Mouse (Mus musculus): ENCODE measurements around the gene Apol6.
"Not testable (repeated sequence)": the region's sequence is repeated elsewhere in the genome, so short reads cannot be mapped to it uniquely, and the experiment has no call there.

Gene Apol6

GRCm38 (mm10) chr15:77031271-77031670 lies 13.3 kb upstream of the Apol6 start:
- peak; percentile 13 for DNase-seq (ENCODE audit: low read depth, low spot score)

DNA sequence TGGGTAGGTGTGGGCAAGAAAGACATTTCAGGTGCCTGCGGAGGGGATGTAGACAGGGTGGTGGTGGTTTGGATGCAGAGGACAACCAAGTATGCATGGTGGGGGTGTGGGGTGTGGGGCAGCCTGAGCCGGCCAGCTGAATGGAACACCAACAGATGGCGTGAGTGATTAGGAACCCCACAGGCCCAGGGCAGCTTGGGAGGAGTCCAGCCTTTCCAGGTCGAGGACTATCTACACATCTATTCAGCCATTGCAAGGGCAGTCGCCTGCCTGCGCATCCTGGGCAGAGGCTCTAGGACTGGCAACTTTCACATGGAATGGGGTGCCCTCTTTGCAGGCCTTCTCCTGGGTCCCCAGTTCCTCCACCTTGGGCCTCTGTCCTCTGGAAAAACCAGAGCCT lies 10.0 kb upstream of the Apol6 start:
- peak; percentile 88 for DNase-seq (ENCODE audit: low read depth, low spot score)

- no peak for DNase-seq (ENCODE audit: low read depth, low spot score)
These were observed 8.9 kb upstream of the Apol6 start for GRCm38 (mm10) chr15:77035643-77036042.

DNA sequence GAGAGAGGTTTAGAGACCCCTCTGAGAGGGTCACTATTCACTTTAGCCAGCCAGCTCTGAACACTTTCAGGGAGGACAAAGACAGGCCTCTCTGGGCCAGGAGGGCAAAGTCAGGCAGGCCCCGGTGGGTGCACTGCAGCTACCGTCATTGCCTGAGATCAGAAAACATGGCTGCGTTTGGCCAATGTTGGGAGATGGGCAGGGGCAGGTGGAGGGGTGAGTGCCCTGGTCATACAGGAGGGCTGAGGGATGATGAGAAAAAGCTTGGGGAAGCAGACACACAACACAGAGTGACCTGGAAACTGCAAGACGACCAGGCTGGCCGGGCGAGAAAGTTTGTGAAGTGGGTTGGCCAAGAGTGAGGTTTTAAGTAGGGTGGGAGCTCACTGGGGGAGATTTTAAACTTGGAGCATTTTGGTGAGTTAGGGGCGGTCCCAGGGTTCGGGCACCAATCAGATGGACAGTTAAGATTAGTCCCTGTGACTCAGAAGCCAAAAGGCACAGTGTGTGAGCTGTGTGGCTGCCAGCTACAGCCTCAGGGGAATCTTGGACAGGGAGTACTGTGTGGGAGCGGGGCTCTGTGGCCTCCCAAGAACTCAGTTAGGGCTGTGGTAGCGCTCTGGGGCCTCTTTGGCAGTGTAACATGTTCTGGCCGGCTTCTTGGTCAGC lies 8.1 kb upstream of the Apol6 start:
- peak; percentile 68 for DNase-seq (ENCODE audit: low read depth, low spot score)

- DNase-seq (ENCODE audit: low read depth, low spot score): peak; percentile 52
These were observed 7.6 kb upstream of the Apol6 start for GRCm38 (mm10) chr15:77036989-77037277.

DNA sequence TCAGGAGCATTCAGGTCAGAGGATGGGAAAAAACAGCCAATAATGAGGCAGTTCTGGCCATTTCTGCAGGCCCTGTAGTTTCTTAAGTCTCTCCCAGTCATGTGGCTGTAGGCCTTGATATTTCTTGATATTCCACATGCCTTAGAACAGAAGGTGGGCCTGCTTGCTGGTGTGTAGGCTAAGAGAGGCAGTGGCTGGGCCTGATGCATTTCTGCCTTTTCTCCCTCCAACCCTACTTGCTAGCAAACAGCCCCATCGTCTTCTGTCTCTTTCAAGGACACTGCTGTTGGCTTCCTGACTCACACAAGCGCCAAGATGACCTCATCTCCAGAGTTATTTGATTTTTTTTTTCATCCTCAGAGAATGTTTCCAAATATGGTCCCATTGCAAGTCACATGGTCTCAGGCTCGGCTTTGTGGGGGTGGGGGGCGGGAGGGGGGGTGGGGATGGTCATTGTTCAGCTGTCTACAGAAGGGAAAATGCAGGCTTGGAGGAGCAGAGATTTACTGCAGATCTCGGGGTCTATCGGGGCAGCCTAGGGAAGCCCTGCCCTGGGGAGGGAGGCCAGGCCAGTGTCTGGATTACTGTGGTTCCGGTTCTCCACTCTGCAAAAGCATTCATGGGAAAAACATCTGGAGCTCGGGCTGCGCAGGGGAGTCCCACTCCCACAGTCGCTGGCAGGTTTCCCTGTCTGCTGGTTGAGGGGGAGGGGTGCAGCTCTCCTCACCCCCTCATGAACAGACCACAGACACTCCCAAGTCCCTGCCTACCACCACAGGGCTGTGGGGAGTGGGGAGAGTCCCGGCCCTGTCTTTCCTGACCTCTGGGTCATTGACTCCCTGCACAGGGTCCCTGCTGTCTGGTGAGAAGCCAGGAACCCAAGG lies 7.0 kb upstream of the Apol6 start:
- peak; percentile 89 for DNase-seq (ENCODE audit: low read depth, low spot score)

GRCm38 (mm10) chr15:77039211-77039700 lies 5.3 kb upstream of the Apol6 start:
- DNase-seq (ENCODE audit: low read depth, low spot score): no peak

GRCm38 (mm10) chr15:77040784-77041183 lies 3.7 kb upstream of the Apol6 start:
- no peak for DNase-seq (ENCODE audit: low read depth, low spot score)

DNA sequence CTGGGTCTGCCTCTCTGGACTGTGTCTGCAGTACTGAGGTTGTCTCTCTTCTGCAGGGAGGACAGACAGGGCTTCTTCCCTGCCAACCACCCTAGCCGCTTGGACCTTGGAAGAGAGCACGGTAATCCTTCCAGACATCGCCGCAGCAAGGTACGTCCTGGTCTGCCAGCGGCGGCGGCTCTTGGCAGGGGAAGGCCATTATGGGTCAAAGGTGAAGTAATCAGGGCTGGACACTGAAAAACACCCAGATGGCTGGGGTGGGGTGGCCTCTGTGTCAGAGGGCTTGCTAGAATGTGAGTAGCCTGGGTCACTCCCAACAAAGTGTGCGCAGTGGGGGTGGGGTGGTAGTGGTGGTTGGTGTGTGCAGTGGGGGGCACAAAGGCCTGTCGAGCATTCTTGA lies 1.1 kb downstream of the Apol6 start:
- no peak for DNase-seq (ENCODE audit: low read depth, low spot score)

DNA sequence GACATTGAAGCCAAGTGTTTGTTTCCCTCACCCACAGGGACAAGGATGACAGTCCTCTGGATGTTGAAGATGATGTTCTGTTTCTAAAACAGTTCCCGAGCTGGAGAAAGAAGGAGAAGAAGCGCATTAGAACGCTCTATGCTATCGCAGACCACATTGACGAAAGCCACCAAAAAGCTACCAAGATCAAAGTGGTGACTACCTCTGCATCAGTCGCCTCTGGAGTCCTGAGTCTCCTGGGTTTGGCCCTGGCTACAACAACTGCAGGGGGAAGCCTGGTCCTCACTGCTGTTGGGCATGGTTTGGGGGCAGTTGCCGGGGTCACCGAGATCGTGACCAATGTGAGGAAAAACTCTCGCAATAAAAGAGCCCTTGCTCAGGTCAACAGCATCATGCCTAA lies 6.0 kb downstream of the Apol6 start, which contains the start of gene Mb:
TSS of gene Mb (minus strand) at position 101 of the 400 bp plus-strand sequence.
- no peak for DNase-seq (ENCODE audit: low read depth, low spot score)

- no peak for DNase-seq (ENCODE audit: low read depth, low spot score)
These were observed 7.6 kb downstream of the Apol6 start for GRCm38 (mm10) chr15:77052176-77052575.

DNA sequence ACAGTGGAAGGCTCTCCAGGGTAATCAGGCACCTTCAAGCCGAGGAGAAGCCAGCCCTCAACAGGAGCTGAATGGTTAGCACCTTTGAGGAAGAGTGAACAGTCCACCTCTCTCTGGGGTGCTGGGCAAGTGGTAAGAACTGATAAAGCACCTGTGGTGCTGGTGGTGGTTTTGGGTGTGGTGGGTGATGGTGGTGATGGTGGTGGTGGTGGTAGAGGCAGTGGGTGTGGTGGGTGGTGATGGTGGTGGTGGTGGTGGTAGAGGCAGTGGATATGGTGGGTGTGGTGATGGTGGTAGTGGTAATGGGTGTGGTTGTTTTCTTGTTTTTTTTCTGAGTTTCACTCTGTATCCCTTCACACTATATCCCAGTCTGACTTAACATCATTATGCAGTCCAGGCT lies 8.5 kb downstream of the Apol6 start:
- DNase-seq (ENCODE audit: low read depth, low spot score): no peak

- no peak for DNase-seq (ENCODE audit: low read depth, low spot score)
These were observed 10.2 kb downstream of the Apol6 start for GRCm38 (mm10) chr15:77054611-77055175.

DNA sequence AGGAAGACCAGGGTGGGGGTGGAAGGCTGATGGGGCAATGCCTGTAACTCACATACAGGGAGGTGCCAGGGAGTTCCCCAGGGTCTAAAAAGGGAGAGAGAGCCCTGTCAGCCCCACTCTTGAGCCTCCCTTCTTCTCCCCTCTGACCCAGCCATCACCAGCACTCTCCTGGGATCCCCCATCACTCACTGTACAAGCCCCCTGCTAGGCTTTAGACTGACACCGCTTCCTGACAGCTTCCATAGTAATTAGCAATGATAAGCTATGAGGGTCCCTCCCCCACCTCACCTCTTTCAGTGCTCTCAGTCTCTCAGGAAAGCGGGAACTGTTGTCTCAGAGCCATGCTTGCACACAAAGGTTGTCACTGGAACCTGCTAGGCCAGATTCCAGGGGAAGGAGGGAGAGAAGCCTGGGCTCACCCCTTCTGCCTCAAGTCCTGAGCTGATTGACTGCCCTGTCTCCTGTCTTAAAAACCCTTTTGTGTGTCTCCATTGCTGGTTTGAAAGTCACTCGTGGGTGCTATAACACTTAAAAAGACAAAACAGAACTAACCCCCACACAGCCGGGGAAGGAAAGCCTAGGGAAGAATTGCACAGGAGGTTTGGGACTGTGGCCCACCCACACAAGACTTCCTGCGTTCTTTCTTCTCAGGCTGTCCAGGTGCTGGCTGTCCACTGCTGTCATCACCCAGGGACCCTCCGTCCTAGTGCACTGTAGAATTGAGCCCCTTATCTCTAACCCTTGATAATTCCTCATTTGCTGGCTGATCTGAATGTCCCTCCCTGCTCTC lies 11.7 kb downstream of the Apol6 start:
- DNase-seq (ENCODE audit: low read depth, low spot score): no peak

DNA sequence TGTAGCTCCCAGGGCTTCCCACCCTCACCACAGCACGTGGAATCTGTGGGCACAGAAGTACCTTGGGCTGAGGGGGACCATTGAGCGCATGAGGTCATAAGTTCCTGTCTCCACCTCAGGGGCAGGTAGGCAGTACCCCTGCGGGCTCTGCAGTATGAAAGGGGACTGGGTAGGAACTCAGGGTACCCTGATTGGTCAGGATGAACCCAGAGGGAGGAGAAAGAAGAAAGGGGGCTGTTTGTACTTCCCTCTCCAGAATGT lies 12.2 kb downstream of the Apol6 start:
- DNase-seq (ENCODE audit: low read depth, low spot score): no peak

- no peak for DNase-seq (ENCODE audit: low read depth, low spot score)
These were observed 14.0 kb downstream of the Apol6 start for GRCm38 (mm10) chr15:77058566-77058965.

GRCm38 (mm10) chr15:77059416-77059815 lies 14.9 kb downstream of the Apol6 start:
- DNase-seq (ENCODE audit: low read depth, low spot score): not testable (repeated sequence)

DNA sequence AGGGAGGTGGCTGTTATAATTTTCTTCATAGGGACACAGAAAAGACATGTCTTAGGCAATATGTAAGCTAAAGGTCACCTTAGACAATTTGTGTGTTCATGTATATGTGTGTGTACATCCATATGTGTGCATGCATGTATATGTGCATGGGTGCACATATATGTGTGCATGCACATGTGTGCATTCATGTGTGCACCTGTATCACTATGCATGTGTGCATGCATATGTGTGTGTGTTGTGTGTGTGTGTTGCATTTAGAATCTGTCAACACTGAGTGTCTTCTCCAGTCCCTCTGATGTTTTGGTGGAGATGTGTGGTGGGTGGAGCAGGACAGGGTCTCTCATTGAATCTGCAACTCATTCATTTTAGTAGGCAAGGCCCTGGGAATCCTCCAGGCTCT lies 18.2 kb downstream of the Apol6 start:
- no peak for DNase-seq (ENCODE audit: low read depth, low spot score)

GRCm38 (mm10) chr15:77065259-77065852 lies 20.8 kb downstream of the Apol6 start:
- no peak for DNase-seq (ENCODE audit: low read depth, low spot score)

GRCm38 (mm10) chr15:77066233-77066632 lies 21.7 kb downstream of the Apol6 start:
- DNase-seq (ENCODE audit: low read depth, low spot score): peak; percentile 83

GRCm38 (mm10) chr15:77068439-77068861 lies 23.9 kb downstream of the Apol6 start:
- DNase-seq (ENCODE audit: low read depth, low spot score): peak; percentile 73

GRCm38 (mm10) chr15:77069019-77069418 lies 24.5 kb downstream of the Apol6 start:
- peak; percentile 81 for DNase-seq (ENCODE audit: low read depth, low spot score)

Data from brain, adult 2 months (tissue).